Mouse (Mus musculus): ENCODE measurements around the gene Nlrp6.

Nlrp6 gene

GRCm38 (mm10) chr7:140912846-140913482 is 7.7 kb upstream of the Nlrp6 start:
- DNase-seq (ENCODE audit: low read depth, low spot score), result no peak

GRCm38 (mm10) chr7:140914031-140914690 is 6.5 kb upstream of the Nlrp6 start:
- no peak for DNase-seq (ENCODE audit: low read depth, low spot score)

- no peak for DNase-seq (ENCODE audit: low read depth, low spot score)
Observed at GRCm38 (mm10) chr7:140919911-140920310, 791 bp upstream of the Nlrp6 start.

GRCm38 (mm10) chr7:140921225-140921975 is 698 bp downstream of the Nlrp6 start:
- no peak for DNase-seq (ENCODE audit: low read depth, low spot score)

- no peak for DNase-seq (ENCODE audit: low read depth, low spot score)
Observed at GRCm38 (mm10) chr7:140922398-140923069, 1.8 kb downstream of the Nlrp6 start.

GRCm38 (mm10) chr7:140923070-140923775 is 2.5 kb downstream of the Nlrp6 start:
- no peak for DNase-seq (ENCODE audit: low read depth, low spot score)

GRCm38 (mm10) chr7:140927181-140927580 is 6.5 kb downstream of the Nlrp6 start:
- no peak for DNase-seq (ENCODE audit: low read depth, low spot score)

- DNase-seq (ENCODE audit: low read depth, low spot score), result no peak
Observed at GRCm38 (mm10) chr7:140938436-140938835, 17.7 kb downstream of the Nlrp6 start.

GRCm38 (mm10) chr7:140938896-140939295 is 18.2 kb downstream of the Nlrp6 start:
- DNase-seq (ENCODE audit: low read depth, low spot score), result no peak

GRCm38 (mm10) chr7:140939669-140940171 is 19.0 kb downstream of the Nlrp6 start:
- no peak for DNase-seq (ENCODE audit: low read depth, low spot score)

GRCm38 (mm10) chr7:140941222-140942051 is 20.7 kb downstream of the Nlrp6 start, which contains the start of gene Pgghg:
TSS of gene Pgghg (plus strand) at chr7:140941391.
- no peak for DNase-seq (ENCODE audit: low read depth, low spot score)

- no peak for DNase-seq (ENCODE audit: low read depth, low spot score)
Observed at GRCm38 (mm10) chr7:140942341-140942740, 21.6 kb downstream of the Nlrp6 start.

GRCm38 (mm10) chr7:140942811-140943210 is 22.1 kb downstream of the Nlrp6 start:
- no peak for DNase-seq (ENCODE audit: low read depth, low spot score)

- DNase-seq (ENCODE audit: low read depth, low spot score), result no peak
Observed at GRCm38 (mm10) chr7:140943356-140943755, 22.7 kb downstream of the Nlrp6 start.

GRCm38 (mm10) chr7:140944236-140944635 is 23.5 kb downstream of the Nlrp6 start:
- DNase-seq (ENCODE audit: low read depth, low spot score), result no peak

- no peak for DNase-seq (ENCODE audit: low read depth, low spot score)
Observed at GRCm38 (mm10) chr7:140945247-140945646, 24.5 kb downstream of the Nlrp6 start.

GRCm38 (mm10) chr7:140946311-140946710 is 25.6 kb downstream of the Nlrp6 start:
- DNase-seq (ENCODE audit: low read depth, low spot score), result no peak

GRCm38 (mm10) chr7:140946980-140947379 is 26.3 kb downstream of the Nlrp6 start:
- no peak for DNase-seq (ENCODE audit: low read depth, low spot score)

- DNase-seq (ENCODE audit: low read depth, low spot score), result no peak
Observed at GRCm38 (mm10) chr7:140948161-140948560, 27.5 kb downstream of the Nlrp6 start.

- DNase-seq (ENCODE audit: low read depth, low spot score), result no peak
Observed at GRCm38 (mm10) chr7:140949255-140949654, 28.6 kb downstream of the Nlrp6 start.

All from brain, embryonic 18.5 days (tissue).